Mouse (Mus musculus): ENCODE measurements around the gene Mboat2. TPM values are rescaled to one million over a fixed set of nuclear protein-coding genes. Genes with fewer than 3 reads are reported as not detected.

Mboat2 gene
- 33.3 and 33.8 TPM in 2 replicates for polyA plus RNA-seq (2012; rRNA removed)

DNA sequence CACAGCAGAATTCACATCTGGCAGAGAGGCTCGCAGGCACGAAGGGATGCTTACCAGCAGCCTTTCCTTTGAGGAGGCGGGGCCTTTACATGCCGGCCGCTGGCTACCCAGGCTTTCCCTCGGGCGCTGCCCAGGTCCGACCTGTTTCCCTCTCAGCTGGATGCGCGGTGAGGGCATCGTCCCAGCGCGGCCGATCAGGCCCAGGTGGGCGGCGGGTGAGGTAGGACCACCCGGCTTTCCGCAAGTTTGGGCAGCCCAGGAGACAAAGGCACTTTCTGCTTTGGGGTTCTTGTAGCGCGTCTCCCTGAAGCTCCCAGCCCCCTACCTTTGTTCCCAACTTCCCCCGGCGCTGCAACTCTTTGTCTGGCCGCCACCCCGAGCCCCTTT, at the start of gene Mboat2:
Gene Mboat2, plus strand, starts transcription at position 114 of the 387 bp plus-strand sequence.
- DNase-seq (ENCODE audit: extremely low spot score in 1 of 2, low spot score in 1 of 2), result peak; percentile 12 to 50

DNA sequence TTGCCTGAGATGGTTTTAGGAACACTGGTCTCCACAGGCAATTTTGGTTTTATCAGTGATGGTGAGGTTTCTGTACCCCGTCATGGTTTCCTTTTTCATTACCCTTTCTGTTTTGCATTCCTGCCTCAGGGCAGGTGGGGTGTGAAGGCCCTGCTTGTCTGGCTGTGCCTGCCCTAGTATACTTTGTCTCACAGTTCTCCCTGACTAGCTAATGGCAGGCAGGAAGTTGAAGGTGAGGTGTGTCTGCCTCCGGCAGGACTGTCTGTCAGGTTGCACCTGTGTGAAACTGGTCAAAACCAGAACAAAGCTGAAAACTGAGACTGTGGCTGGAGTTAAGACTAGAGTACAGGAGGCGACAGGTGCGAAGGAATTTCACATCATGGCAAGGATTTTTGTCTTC, 46.9 kb upstream of the Mboat2 start:
- no peak for DNase-seq (ENCODE audit: extremely low spot score in 1 of 2, low spot score in 1 of 2)

DNA sequence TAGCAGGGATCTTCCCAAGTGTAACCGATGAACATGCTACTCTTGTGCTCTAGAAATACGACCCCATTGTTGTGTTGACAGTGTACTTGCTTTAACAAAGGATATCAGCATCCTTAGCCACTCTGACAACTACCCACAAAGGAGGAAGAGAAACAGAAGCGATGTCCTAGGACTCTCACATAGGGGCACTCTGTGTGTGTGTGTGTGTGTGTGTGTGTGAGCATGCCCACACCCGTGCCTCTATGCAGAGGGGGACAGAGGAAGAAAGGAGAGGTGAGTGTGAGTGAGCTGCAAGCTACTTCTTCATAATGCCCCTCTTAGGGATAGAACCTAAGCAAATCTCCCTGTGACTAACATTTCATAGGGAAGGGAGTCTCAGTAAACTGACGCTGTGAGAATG, 44.8 kb upstream of the Mboat2 start:
- no peak for DNase-seq (ENCODE audit: extremely low spot score in 1 of 2, low spot score in 1 of 2)

DNA sequence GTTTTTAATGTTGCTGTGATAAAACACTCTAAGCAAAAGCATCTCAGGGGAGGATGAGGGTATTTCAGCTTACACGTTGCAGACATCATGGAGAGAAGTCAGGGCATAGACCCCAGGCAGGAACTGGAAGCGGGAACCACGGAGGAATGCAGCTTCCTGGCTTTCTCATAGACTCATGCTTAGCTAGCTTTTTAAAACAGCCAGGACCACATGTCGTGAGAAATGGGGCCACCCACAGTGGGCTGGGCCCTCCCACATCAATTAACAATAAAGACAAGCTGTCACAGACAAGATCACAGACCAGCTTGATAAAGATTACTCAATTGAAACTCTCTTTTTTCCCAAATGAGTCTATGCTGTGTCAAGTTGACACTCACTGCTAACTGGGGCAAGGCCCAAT, 44.4 kb upstream of the Mboat2 start:
- DNase-seq (ENCODE audit: extremely low spot score in 1 of 2, low spot score in 1 of 2), result no peak

DNA sequence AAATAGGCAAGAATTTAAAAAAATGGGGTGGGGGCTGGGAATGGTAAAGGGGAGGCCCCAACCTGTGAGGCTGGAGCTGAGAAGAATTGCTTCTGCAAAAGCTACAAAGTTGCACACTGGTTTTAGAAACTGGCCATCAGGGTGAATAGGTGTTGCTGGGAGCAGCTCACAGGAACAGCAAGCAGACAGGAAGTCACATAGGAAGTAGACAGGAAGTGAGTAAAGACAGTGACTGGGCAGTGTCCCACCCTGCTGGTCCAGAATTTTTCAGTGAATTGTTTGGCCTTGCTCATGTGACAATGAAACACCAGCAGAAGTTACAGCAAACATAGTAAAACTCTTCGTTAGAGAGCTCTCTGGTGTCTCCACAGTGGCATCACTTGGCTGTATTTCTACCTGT, 41.0 kb upstream of the Mboat2 start:
- DNase-seq (ENCODE audit: extremely low spot score in 1 of 2, low spot score in 1 of 2), result no peak

DNA sequence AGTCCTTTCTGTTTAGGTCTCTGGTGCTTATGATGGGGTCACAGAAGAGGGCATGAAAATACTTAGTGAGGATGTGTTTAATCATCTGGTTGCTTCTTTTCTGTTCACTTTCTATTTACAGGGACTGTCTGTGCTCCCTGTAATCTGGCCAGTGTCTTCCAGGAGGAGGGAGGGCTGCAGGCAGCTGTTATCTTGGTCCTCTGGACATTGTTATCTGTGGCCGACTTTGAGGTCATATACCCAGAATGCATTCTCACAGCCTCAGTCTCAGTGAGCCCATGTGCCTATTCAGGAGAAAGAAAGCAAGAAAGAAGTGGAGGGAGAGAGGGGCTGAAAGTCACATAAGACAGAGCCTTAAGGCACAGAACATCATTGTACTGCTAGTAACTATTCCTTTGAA, 19.4 kb upstream of the Mboat2 start:
- DNase-seq (ENCODE audit: extremely low spot score in 1 of 2, low spot score in 1 of 2), result no peak

DNA sequence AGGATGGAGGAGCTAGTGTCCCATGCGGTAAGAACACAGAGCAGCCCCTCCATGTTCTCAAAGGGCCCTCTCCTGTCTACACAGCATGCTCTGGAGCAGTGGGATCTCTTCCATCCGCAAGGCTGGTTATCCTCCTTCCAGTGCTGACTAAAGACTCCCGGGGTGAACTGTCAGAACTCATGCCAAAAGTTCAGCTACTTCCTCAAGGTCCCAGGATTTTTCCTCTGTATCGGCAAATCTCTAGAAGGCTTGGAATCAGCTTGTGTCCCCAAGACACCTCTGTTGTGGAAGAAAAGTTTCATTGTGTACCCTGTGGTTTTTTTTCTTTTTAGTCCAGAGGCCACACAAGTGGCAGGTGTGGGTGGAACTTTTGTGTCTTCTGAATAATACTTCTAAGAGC, 18.8 kb upstream of the Mboat2 start:
- DNase-seq (ENCODE audit: extremely low spot score in 1 of 2, low spot score in 1 of 2), result no peak

DNA sequence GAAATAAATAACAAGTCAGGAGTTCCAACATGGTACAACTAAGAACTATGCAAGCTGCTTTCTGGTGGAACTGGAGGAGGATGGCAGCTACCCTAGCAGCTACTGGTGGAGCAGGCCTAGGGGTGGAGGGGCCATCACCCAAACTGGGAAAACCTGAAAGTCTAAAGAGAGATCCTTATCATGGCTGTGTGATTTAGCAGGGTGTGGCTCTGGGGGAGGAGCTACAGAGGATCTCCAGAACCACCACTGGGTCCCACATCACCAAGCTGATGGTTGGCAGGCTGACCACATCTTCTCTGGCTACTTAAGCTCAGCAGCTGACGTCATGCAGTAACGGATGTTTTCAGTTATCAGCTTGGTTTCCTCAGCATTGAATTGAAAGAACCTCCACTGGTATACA, 7.8 kb upstream of the Mboat2 start:
- no peak for DNase-seq (ENCODE audit: extremely low spot score in 1 of 2, low spot score in 1 of 2)

DNA sequence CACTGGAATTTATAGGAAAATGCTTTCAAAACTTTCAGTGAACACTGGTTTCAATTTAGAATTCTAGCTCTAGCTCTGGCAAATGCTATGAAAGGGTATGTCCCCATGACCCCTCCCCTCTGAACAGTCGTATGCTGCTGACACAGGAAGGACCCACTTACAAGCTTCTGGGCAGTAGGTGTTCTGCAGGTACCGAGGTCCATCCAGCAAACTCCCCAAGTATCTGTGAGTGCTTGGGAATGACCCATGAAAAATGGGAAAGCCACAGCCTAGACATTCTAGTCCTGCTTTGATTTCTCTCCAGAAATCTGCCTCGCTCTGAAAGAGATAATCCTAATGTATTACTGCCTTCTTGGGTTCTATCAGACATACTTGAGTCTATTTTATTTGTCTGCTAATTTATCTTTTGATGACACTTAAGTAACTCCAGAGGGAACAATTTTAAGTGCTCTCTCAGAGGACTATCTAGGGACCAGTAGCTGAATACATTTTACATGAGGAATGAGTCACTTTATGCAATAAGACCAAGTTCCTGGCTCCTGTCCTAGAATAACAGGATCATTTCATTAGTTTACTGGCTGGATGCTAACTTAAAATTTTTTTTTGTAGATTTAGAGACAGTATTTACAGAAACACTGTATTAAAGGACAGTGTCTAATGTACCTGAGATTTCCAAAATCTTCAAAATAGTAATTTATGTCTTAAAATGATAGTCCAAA, 6.9 kb upstream of the Mboat2 start:
- DNase-seq (ENCODE audit: extremely low spot score in 1 of 2, low spot score in 1 of 2), result no peak

DNA sequence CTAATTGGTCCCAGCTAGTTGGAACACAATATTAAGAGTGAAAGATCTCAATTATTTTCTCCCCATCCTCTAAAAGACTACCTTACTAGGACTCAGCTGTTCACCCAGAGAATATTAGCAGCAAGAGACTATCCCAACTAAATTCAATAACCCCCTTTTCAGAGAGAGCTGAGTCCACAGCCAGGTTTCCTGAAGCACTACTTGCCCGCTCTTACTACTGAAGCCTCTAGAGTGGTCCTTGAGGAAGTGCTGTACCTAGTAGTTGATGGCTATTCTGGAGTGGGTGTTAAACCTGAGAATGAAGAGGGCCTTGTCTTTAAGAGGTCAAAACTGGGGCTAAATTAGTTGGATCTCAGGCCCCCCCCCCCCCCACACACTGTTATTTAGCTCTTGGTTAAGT, 593 bp upstream of the Mboat2 start:
- no peak for DNase-seq (ENCODE audit: extremely low spot score in 1 of 2, low spot score in 1 of 2)

DNA sequence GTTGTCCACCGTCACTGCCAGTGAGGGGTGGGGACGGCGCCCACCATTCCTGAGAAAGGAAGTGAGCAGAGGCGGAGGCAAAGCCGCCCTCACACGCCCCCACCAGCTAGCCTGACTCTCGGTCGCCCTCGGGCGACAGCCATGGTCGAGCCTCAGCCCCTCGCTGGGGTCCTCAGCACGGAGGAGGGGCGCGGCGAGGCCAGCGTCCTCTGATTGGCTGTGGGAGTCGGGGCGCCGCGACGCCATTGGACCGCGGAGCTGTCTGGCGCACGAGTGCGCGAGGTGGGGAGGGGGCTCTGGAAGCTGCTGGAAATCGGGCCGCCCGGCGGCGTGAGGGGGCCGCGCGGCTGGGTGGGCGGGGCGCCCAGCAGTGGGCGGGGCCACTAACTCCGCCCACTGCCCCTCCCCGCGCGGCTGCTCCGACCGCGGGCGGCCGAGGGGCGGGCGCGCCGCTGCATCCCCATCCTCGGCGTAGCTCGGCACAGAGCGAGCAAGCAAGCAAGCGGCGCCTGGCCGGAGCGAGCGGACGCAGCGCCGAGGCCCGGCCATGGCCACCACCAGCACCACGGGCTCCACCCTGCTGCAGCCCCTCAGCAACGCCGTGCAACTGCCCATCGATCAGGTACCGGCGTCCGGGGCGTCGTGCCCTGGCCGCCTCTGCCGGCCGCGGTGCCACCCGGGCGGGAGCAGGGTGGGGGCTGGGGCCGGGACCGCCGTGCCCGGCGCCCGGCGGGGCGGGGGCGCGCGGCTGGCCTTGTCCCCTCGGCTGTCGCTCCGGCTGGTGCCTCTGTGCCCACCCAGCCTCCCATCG, 679 bp downstream of the Mboat2 start:
- peak; percentile 68 to 84 for DNase-seq (ENCODE audit: extremely low spot score in 1 of 2, low spot score in 1 of 2)

DNA sequence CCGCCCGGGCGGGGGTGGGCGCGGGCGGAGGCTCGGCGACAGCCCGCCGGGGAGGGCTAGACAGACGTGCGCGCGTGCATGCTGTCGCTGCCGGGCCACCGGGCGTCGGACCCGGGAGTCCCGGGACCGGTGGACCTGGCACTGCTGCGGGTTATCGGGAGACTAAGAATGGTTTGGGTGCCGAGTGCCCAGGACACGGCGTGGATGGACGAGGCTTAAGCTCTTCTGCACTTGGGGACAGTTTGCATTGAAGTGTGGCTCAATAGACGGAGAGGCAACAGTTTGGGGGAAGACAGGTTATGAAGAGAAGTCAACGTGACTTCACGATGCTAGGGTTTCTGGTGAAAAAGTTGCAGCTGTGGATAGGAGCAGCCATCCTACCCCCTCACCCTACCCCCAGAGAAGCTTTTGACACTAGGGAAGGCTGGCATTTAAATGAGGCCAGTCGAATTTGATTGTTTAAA, 1.3 kb downstream of the Mboat2 start:
- DNase-seq (ENCODE audit: extremely low spot score in 1 of 2, low spot score in 1 of 2), result peak in 1 of 2 experiments; percentile 19

DNA sequence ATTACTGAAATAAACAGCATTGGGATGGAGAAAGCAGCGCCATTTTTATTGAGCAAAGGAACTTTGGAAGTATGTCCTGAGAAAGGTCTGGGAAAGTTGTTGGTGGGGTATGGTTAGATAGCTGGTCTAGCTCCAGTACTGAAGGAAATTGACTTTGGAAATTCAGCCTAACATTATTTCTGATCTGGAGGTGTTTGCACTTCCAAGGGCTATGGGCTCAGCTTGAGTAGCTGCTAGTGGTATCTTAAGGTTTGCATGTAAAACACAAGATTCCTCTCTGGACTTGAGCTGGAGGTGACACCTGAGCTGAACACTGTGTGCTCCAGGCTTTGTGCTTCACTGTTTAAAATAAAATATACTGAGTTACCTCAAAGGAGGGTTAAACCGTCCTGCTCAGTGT, 1.8 kb downstream of the Mboat2 start:
- no peak for DNase-seq (ENCODE audit: extremely low spot score in 1 of 2, low spot score in 1 of 2)

DNA sequence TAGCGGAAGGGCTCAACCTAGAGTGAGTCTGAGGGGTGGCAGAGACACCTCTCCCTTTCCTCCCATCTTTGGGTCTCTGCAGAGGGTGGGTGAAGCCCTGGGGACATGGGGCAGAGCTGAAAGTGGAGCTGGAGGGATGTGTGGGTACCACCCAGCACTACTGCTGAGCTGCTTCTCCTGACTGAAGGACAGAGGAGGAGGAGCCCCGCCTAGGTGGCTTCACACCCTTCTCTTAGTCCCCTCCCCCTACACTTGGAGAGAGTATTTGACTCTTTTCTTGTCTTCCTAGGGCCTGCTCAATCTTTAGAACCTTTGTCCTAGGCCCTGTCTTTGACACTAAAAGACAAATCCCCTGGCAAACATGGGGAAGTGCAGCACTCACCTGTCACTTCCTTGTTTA, 7.3 kb downstream of the Mboat2 start:
- DNase-seq (ENCODE audit: extremely low spot score in 1 of 2, low spot score in 1 of 2), result no peak

DNA sequence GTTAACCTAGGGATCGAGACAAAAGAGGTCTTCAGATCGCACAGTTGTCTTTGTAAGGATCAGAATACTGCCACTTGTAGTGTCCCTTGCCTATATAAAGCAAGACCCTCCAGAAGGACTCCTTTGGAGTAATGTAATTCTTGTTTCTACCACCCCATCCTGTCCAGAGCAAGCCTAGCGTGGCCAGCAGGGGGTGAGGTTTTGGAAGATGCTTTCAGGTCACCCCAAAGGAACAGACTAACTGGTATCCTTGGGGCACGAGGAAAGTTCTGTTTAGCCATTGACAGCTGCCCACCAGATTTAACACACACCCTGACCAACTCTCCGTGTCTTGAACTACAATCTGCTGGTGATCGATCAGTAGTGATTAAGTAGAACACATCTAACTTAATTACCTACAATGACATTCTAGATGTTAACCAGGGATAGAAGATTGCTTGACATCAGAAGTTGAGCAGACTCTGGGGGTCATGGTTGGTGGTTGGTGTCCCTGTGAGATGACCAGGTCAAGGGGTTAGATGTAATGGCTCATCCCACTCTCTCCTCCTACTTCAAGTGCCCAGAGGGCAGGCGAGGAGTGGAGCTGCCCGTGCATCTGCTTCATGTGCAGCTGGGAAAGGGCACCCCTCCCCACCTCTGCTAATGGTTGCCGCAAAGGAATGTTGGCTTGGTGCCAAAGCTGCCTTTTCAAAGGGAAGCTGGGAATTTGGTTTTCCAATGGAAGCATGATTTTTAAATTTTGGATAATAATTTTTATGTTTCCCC, 10.6 kb downstream of the Mboat2 start:
- DNase-seq (ENCODE audit: extremely low spot score in 1 of 2, low spot score in 1 of 2), result no peak

DNA sequence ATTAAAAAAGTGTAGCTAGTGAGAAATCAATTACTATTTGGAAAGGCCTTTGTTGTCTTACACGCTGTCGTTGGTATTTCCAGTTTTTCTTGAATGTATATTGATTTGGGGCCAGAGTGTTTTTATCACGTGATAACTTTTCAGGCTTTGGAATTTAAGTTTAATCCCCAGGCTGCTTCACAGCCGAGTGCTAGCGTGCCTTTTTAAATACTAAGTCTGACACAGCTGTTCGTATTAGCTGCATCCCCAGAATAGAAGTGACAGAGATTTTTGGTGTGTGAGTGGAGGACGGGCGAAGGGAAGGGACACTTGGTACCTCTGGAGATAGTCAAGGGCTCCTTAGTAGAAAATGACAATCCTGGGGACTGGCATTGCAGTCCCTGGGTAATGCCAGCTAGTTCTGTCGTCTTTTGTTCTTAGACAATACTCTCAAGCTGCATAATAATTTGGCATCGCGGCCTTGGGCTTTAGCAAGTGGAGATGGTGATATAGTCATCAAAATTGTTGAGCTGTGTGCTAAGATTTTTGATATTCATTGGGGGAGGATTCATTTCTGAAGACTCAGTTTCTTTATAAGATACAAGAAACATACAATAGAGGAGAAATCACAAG, 11.7 kb downstream of the Mboat2 start:
- no peak for DNase-seq (ENCODE audit: extremely low spot score in 1 of 2, low spot score in 1 of 2)

DNA sequence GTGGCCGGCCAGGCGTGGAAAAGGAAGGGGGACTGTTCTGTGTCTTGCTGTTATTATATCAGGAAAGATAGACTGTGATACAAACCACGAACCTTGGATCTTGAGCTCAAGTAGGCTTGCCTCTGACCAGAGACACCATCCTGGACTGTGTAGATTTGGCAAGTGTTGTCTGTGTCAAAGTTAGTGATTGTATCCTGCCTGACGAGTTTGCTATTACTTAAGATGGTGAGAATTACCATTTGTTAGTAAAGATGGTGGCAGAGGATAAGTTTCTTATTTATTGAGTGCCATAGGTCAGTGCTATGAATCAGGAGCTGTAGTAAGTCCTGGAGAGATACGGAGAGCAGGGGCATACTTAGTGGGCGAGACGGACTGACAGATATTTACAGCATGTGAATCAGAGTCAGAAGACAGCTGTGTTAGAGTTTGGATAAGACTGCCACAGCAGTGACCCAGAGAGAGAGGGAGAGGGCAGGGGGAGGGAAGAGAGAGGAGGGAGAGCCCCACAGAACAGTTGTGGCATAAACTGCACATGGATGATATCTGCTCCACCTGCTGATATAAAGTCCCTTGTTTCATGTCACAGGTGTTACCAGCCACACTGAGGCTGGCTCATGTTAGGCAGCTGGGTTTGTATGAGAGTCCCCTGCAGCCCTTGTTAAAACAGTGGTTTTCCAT, 12.9 kb downstream of the Mboat2 start:
- DNase-seq (ENCODE audit: extremely low spot score in 1 of 2, low spot score in 1 of 2), result no peak

DNA sequence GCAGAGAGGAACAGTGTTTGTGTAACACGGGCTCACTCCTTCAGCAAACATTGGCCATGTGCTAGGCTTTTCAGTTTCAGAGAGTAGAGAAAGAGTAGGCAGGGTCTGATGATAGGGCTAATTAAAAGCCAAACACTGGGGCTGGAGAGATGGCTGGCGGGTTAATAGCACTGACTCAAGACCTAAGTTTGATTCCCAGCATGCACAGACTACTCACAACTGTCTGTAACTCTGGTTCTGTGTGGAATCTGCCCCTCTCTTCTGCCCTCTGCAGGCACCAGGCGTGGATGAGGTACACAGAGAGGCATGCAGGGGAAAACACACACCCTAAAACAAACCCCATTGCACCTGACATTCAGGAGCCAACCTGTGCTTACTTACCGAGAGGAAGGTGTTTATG, 14.7 kb downstream of the Mboat2 start:
- no peak for DNase-seq (ENCODE audit: extremely low spot score in 1 of 2, low spot score in 1 of 2)

DNA sequence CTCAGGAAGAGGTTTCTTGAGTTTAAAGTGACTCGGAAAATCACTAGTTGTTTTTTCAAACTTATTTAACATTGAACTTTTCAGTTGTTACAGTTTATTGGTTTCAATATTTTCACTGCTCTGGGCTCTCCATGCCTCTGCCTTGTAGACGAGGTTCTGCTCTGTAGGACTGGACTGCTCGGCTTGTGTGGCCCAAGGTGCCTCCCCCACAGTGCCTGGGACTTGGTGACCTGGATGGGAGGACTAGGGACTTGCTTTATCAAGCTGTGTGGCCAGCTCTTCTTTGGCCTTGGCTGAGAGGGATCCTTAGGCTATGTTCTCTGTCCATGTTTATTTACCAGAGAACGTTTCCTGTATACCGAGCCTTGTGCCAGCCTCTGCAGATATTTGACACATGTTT, 17.4 kb downstream of the Mboat2 start:
- DNase-seq (ENCODE audit: extremely low spot score in 1 of 2, low spot score in 1 of 2), result no peak

DNA sequence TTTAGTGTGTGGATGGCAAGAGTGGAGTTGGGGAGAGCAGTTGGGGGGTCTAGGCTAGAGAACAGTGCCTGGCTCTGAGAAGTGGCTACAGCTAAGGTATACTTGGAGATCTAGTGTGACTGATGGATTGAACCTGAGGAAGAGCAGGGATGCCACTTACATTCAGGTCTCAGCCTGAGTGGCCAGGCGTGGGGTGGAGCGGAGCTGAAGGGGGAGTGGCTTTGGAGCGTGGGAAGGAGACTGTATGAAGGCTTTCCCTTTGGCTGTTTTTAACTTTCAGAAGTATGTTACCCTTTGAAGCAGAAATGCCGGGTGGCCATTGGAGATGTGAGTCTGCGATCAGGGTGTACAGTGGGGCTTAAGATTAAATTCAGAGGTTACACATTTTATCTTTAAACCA, 26.7 kb downstream of the Mboat2 start:
- DNase-seq (ENCODE audit: extremely low spot score in 1 of 2, low spot score in 1 of 2), result no peak
